Mouse (Mus musculus): ENCODE results near the gene Eef2kmt. TPM values are rescaled to one million over a fixed set of nuclear protein-coding genes. Genes with fewer than 3 reads are reported as not detected.
A peak's percentile ranks its signal among the peaks of the same experiment; 100 is the strongest.
"Not testable (repeated sequence)": the region's sequence is repeated elsewhere in the genome, so short reads cannot be mapped to it uniquely, and the experiment has no call there.

Gene Eef2kmt
- polyA plus RNA-seq, 1 experiment, result 9.4 TPM

DNA sequence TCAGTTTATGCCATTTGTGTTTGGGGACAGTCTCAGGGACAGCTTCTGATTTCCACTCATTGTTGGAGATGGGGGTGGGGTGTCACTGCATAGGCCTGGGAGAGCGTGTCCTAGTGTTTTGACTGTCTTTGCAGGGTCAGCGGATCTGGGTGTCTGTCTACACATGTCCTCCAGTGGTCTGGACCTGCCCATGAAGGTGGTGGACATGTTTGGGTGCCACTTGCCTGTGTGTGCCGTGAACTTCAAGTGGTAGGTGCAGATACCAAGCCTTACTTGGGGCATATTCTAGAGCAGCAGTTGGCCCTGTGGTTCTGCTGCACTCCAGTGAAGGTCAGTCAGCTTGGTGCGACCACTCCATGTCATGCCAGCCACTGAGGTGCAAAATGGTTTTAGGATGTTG, 13.4 kb downstream of the Eef2kmt start:
- TF ChIP-seq CTCF (IDR thresholded peaks at IDR 0.05; ENCODE audit: borderline replicate concordance, insufficient read depth, low read depth, low read length), result no peak
- TF ChIP-seq POLR2A (IDR thresholded peaks at IDR 0.05; ENCODE audit: borderline replicate concordance, insufficient read depth, low read length), result no peak
- Histone ChIP-seq H3K4me3 (replicated peaks; ENCODE audit: insufficient read depth, low read depth, low read length) (no peak overlapping the region), H3K4me1 (ENCODE audit: control insufficient read depth, insufficient read depth, low read length) (no peaks in the 10 kb centered on the region), H3K27me3 (ENCODE audit: control insufficient read depth, insufficient read depth, low read length) (no peaks in the 10 kb centered on the region), H3K27ac (ENCODE audit: insufficient read depth, low read length) (no peak overlapping the region)
- DNase-seq, result no peak
- WGBS, result 93% methylated on average over 4 of the region's 4 CpGs

DNA sequence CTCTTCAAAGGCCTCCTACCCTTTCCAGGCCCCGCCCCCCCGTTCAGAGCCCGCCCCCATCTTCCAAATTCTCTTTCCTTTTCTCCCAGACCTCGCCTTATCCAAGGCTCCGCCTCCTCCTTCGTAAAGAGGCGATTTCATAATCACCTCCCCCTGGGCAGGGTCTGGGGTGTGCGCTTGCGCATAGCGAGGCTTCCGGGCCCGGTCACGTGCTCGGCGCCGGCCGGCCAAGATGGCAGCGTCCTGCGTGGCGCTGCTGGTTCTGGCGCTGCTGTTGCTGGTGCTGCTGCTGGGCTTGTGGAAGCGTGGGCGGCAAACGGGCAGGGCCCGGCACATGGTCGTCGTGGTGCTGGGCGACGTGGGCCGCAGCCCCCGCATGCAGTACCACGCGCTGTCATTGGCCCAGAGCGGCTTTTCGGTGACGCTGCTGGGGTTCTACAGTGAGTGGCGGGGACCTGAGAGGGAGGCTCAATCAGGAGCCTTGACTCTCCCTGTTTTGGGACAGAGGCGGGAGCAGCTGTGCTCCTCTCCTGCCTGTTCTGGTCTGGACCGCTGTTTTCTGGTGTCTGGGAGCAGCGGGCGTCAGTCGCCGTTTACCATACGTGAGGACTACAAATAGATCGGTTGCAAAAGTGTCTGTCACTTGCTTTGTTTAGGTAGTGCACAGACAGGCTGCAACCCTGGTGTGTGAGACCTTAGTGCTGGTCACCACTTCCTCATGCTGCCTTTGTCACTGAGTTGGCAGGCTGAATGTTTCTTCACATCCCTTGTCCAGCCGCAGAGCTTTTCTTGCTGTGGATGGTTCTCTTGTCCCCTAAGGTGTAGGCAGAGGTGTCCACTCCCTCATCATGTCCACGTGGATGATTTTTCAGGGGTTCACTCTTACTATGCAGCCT, 22.1 kb downstream of the Eef2kmt start, which contains the start of gene Alg1:
Gene Alg1, plus strand, starts transcription at position 204 of the 896 bp plus-strand sequence.
- 1% methylated on average over 47 of the region's 47 CpGs for WGBS
- Histone ChIP-seq H3K4me3 (replicated peaks; ENCODE audit: insufficient read depth, low read depth, low read length) (peak within 1 kb of the TSS; percentile 60), H3K4me1 (ENCODE audit: control insufficient read depth, insufficient read depth, low read length) (0 out of 2 replicates have a peak, but pooled peaks cover 3% of the 10 kb centered on the region), H3K27me3 (ENCODE audit: control insufficient read depth, insufficient read depth, low read length) (no peaks in the 10 kb centered on the region), H3K27ac (ENCODE audit: insufficient read depth, low read length) (peak within 1 kb of the TSS; percentile 5; the same call in 1 of the 2 replicates)
- DNase-seq, result peak; percentile 93 to 94
- TF ChIP-seq CTCF (IDR thresholded peaks at IDR 0.05; ENCODE audit: borderline replicate concordance, insufficient read depth, low read depth, low read length), result no peak
- peak; percentile 100 for TF ChIP-seq POLR2A (IDR thresholded peaks at IDR 0.05; ENCODE audit: borderline replicate concordance, insufficient read depth, low read length)

DNA sequence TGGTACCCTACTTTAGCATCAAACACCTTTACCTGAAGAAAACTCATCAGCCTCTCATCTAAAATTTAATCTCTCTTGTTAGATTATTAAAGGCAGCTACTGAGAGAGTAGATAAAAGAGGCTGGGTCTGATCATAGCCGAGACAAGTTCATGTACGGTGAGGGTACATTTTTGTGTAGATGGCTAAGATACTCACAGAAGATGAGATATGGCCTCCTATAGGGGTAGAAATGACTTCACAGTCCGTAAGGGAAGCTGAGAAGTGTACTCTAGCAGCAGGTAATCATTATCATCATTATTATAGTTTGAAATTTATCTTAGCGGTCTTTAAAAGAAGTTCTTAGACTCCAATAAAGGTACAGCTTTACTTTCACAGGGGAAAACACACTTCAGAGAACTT, 22.8 kb downstream of the Eef2kmt start:
- TF ChIP-seq CTCF (IDR thresholded peaks at IDR 0.05; ENCODE audit: borderline replicate concordance, insufficient read depth, low read depth, low read length), result no peak
- no peak for TF ChIP-seq POLR2A (IDR thresholded peaks at IDR 0.05; ENCODE audit: borderline replicate concordance, insufficient read depth, low read length)
- H3K4me1 ChIP-seq (ENCODE audit: control insufficient read depth, insufficient read depth, low read length), result 0 out of 2 replicates have a peak, but pooled peaks cover 3% of the 10 kb centered on the region
- H3K27me3 ChIP-seq (ENCODE audit: control insufficient read depth, insufficient read depth, low read length), result no peaks in the 10 kb centered on the region
- 71% methylated on average over 4 of the region's 4 CpGs for WGBS
- DNase-seq, result no peak
- no peak overlapping the region for H3K27ac ChIP-seq (ENCODE audit: insufficient read depth, low read length)
- H3K4me3 ChIP-seq (replicated peaks; ENCODE audit: insufficient read depth, low read depth, low read length), result peak overlapping the region; percentile 60

DNA sequence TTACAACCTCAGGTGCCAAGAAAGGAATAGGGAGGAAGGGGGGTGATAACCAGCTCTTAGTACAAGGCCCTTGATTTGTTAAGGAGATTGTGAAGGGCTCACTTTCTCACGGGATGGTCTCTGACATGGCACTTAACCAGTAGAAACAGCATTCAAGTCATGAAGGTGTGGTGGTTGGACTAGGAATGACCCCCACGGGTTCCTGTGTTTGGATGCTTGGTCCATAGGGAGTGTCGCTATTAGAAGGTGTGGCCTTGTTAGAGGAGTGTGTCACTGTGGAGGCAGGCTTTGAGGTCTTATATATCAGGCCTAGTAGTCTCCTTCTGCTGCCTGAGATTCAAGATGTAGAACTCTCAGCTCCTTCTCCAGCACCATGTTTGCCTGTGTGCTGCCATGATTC, 27.7 kb downstream of the Eef2kmt start:
- 87% methylated on average over 3 of the region's 3 CpGs for WGBS
- not testable (repeated sequence) for H3K4me1 ChIP-seq (ENCODE audit: control insufficient read depth, insufficient read depth, low read length); H3K4me3 ChIP-seq (replicated peaks; ENCODE audit: insufficient read depth, low read depth, low read length); DNase-seq; H3K27ac ChIP-seq (ENCODE audit: insufficient read depth, low read length); H3K27me3 ChIP-seq (ENCODE audit: control insufficient read depth, insufficient read depth, low read length)

DNA sequence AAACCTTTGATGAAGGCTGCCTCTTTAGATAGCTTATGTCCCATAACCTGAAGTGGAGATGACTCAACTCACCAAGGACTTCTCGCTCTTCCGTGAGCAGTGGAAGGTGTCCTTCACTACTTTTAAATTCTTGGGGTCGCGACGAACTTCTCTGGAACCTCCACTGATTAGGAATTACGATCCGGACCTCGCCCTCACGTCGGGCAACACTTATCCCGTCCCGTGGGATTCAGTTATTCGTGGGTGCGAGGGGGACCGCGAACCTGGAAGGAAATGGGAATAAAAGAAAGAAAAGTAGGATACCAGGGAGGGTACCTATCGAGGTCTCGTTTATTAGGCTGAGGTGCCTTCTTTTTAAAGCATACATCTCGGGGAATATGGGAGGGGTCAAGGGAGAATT, 28.3 kb downstream of the Eef2kmt start:
- 82% methylated on average over 19 of the region's 19 CpGs for WGBS
- DNase-seq, result not testable (repeated sequence)

DNA sequence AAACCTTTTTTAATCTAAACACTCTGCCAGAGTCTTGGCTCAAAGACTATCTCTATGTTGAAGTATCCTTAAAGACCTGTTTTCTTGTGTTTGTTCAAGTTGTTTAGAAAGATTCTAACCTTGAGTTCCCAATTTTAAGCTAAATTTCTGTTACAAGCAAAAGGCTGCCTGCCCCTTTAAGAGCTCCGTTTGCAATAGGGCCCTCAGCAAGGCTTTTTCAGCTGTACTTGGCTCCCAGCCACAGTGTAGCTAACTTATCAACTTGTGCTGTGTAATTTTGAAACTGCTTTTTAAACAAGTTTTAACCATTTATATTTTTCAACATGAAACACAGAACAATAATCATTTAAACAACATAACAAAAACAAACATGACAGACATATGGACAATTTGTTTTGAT, 29.2 kb downstream of the Eef2kmt start:
- not testable (repeated sequence) for H3K4me1 ChIP-seq (ENCODE audit: control insufficient read depth, insufficient read depth, low read length); DNase-seq; H3K27me3 ChIP-seq (ENCODE audit: control insufficient read depth, insufficient read depth, low read length); H3K27ac ChIP-seq (ENCODE audit: insufficient read depth, low read length); H3K4me3 ChIP-seq (replicated peaks; ENCODE audit: insufficient read depth, low read depth, low read length)
- 4% methylated on average over 1 of the region's 1 CpGs for WGBS

More for the DNA sequence above, 28.3 kb downstream of the Eef2kmt start:
- not testable (repeated sequence) for H3K4me1 ChIP-seq (ENCODE audit: control insufficient read depth, insufficient read depth, low read length); H3K4me3 ChIP-seq (replicated peaks; ENCODE audit: insufficient read depth, low read depth, low read length); H3K27ac ChIP-seq (ENCODE audit: insufficient read depth, low read length); H3K27me3 ChIP-seq (ENCODE audit: control insufficient read depth, insufficient read depth, low read length)

DNA sequence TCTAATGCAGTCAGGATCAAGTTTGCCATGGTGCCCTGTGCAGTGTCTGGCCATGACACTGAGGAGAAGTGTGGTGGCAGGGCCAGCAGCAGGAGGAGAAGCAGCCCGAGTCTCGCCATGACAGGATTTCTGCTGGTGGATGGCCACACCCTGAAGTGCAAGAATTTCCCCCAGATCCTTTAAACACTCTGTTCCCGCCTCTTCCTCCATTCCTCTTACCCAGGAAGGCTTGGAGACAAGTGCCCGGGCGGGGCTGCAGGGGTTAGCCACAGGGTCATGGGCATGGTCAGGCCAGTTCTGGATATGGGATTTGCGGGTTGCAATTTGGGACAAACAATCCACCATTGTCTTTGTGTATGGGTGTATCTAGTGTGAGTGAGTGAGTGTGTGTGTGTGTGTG, 33.6 kb downstream of the Eef2kmt start, which contains the start of gene AU021092:
Gene AU021092, minus strand, starts transcription at position 160 of the 400 bp plus-strand sequence.
- WGBS, result 71% methylated on average over 6 of the region's 6 CpGs
- Histone ChIP-seq H3K4me3 (replicated peaks; ENCODE audit: insufficient read depth, low read depth, low read length) (no peak within 1 kb of the TSS), H3K4me1 (ENCODE audit: control insufficient read depth, insufficient read depth, low read length) (no peaks in the 10 kb centered on the region), H3K27ac (ENCODE audit: insufficient read depth, low read length) (no peak within 1 kb of the TSS), H3K27me3 (ENCODE audit: control insufficient read depth, insufficient read depth, low read length) (no peaks in the 10 kb centered on the region; the same call in 1 of the 2 replicates)
- no peak for TF ChIP-seq POLR2A (IDR thresholded peaks at IDR 0.05; ENCODE audit: borderline replicate concordance, insufficient read depth, low read length)
- TF ChIP-seq CTCF (IDR thresholded peaks at IDR 0.05; ENCODE audit: borderline replicate concordance, insufficient read depth, low read depth, low read length), result no peak
- DNase-seq, result no peak

DNA sequence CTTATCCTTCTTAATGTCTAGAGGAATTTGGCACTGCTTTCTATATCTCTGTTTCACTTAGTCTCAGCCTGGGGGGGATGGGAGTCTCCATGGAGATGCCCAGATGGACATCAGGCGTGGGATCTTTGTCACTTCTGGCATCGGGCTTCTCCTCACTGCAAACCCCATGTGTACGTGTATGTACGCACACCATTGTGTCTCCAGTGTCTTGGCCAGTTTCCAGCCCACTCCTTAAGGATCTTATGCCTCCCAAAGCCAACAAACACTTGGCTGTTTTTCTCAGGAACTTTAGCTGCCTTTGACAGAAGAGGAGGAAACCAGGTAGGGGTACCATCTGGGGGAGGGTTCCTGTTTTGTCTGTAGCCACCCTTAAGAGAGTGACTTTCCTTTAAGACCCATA, 34.4 kb downstream of the Eef2kmt start:
- WGBS, result 7% methylated on average over 4 of the region's 4 CpGs
- TF ChIP-seq POLR2A (IDR thresholded peaks at IDR 0.05; ENCODE audit: borderline replicate concordance, insufficient read depth, low read length), result no peak
- no peak for TF ChIP-seq CTCF (IDR thresholded peaks at IDR 0.05; ENCODE audit: borderline replicate concordance, insufficient read depth, low read depth, low read length)
- no peak for DNase-seq
- no peaks in the 10 kb centered on the region for H3K4me1 ChIP-seq (ENCODE audit: control insufficient read depth, insufficient read depth, low read length)
- H3K4me3 ChIP-seq (replicated peaks; ENCODE audit: insufficient read depth, low read depth, low read length), result no peak overlapping the region
- no peak overlapping the region for H3K27ac ChIP-seq (ENCODE audit: insufficient read depth, low read length)
- no peaks in the 10 kb centered on the region; the same call in 1 of the 2 replicates for H3K27me3 ChIP-seq (ENCODE audit: control insufficient read depth, insufficient read depth, low read length)
